Comparison of ENCODE assay signal across 10 mouse cellular contexts in the genomic region with DNA sequence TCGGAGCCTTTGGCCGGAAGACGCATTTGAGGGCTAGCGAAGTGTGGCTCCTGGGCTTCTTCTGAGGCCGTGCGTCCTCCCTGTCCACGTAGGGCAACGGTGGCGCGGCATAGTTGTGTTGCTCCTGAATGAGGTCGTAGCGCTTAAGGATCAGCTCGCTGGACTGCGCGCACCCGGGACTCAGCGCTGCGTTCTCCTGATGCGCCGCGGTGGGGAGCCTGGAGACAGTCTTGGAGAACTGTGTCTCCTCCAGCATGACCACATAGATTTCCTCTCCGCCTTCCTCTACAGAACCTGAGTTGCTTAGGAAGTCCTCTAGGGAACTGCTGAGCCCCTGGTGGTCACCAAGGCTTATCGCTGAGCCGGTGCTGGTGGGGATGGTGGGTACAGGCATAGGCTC. TPM values are rescaled to one million over a fixed set of nuclear protein-coding genes. Genes with fewer than 3 reads are reported as not detected.
DNase-seq lines count a peak whose midpoint lies in the region; ATAC-seq lines count a peak whose summit lies in the region.
"Had no signal": no experiment of that assay in that cellular context is flagged by ENCODE, and none has a peak within 500 bp of the region (broad histone marks: within the 10 kb centered on the region; RNA-seq: fewer than 3 reads in every experiment).

No protein-coding gene starts in this region.

- 0 out of 2 replicates have a peak, but pooled peaks cover 5% of the 10 kb centered on the region for H3K9me3 ChIP-seq in kidney, embryonic 16.5 days (ENCODE audit: low read length)
- H3K9me3 ChIP-seq in embryonic facial prominence, embryonic 11.5 days (replicated peaks; ENCODE audit: control insufficient read depth, low read length), result no peaks in the 10 kb centered on the region

- no peaks in the 10 kb centered on the region; the same call in 1 of the 2 replicates for H3K27me3 ChIP-seq in kidney, embryonic 16.5 days (ENCODE audit: insufficient read depth, low read length)
- peaks cover 4% of the 10 kb centered on the region; the same call in 1 of the 2 replicates for H3K27me3 ChIP-seq in embryonic facial prominence, embryonic 11.5 days (ENCODE audit: control insufficient read depth, insufficient read depth, low read length)

- H3K9ac ChIP-seq in kidney, embryonic 16.5 days (replicated peaks; ENCODE audit: low read length), result no peak overlapping the region
- no peak overlapping the region for H3K9ac ChIP-seq in embryonic facial prominence, embryonic 11.5 days (replicated peaks; ENCODE audit: low read length)

- H3K4me3 ChIP-seq in kidney, embryonic 16.5 days (ENCODE audit: low read length), result no peak overlapping the region
- peak overlapping the region; percentile 5; the same call in 1 of the 2 replicates for H3K4me3 ChIP-seq in embryonic facial prominence, embryonic 11.5 days (ENCODE audit: low read depth, low read length)

- H3K27ac ChIP-seq in kidney, embryonic 16.5 days (ENCODE audit: low read length), result no peak overlapping the region
- no peak overlapping the region for H3K27ac ChIP-seq in embryonic facial prominence, embryonic 11.5 days (replicated peaks; ENCODE audit: low read depth, low read length)

- H3K4me2 ChIP-seq in kidney, embryonic 16.5 days (replicated peaks; ENCODE audit: low read depth, low read length), result 0 out of 2 replicates have a peak overlapping the region, but pooled peaks have one; percentile 15
- peak overlapping the region; percentile 37 for H3K4me2 ChIP-seq in embryonic facial prominence, embryonic 11.5 days (ENCODE audit: low read depth, low read length)

- 27% methylated on average over 24 of the region's 24 CpGs for WGBS in kidney, embryonic 16.5 days
- WGBS in embryonic facial prominence, embryonic 11.5 days, result 8% methylated on average over 24 of the region's 24 CpGs

- no peaks in the 10 kb centered on the region for H3K4me1 ChIP-seq in kidney, embryonic 16.5 days (ENCODE audit: insufficient read depth, low read length)
- no peaks in the 10 kb centered on the region for H3K4me1 ChIP-seq in embryonic facial prominence, embryonic 11.5 days (ENCODE audit: control insufficient read depth, insufficient read depth, low read length)

- no peak for ATAC-seq in kidney, embryonic 16.5 days (ENCODE audit: low FRiP score, low TSS enrichment)
- no peak for ATAC-seq in embryonic facial prominence, embryonic 11.5 days (replicated peaks; ENCODE audit: insufficient number of reproducible peaks, low FRiP score, low TSS enrichment, low read depth)

- no peaks in the 10 kb centered on the region for H3K36me3 ChIP-seq in kidney, embryonic 16.5 days (ENCODE audit: insufficient read depth, low read length)
- no peaks in the 10 kb centered on the region for H3K36me3 ChIP-seq in embryonic facial prominence, embryonic 11.5 days (replicated peaks; ENCODE audit: control insufficient read depth, insufficient read depth, low read depth, low read length)

- no peak for DNase-seq in kidney, adult 18-20 months
- DNase-seq in embryonic facial prominence, embryonic 11.5 days (ENCODE audit: low spot score), result peak; percentile 6
- peak; percentile 7 for DNase-seq in layer of hippocampus, postnatal 25 days (ENCODE audit: extremely low spot score in 1 of 2, low spot score in 1 of 2)
- DNase-seq in right cerebral cortex, postnatal 10 days (ENCODE audit: low spot score in 2 of 2), result peak; percentile 19 to 28
- DNase-seq in thymus, postnatal 4 days, result no peak
- DNase-seq in adrenal gland, postnatal 10 days, result no peak
- DNase-seq in kidney, postnatal 4 days, result no peak

RNA-seq across cellular contexts. Expression of a gene that starts 1.0 kb away (rescaled TPM):
- polyA plus RNA-seq in kidney, embryonic 16.5 days (2015; fragmentation: Nextera tagmentation; extraction: Ambion mirVana), result not detected in 2 replicates
- polyA plus RNA-seq in embryonic facial prominence, embryonic 11.5 days (2014; fragmentation: Nextera tagmentation; extraction: Ambion mirVana), result not detected in 2 replicates
- not detected for total RNA-seq in layer of hippocampus, postnatal 25 days (2021)
- total RNA-seq in adrenal gland, postnatal 10 days (2021), result not detected
- total RNA-seq: layer of hippocampus, adult 18-20 months; MEL had no signal

Comparison
In these comparisons a context has a peak if more than half of its experiments do, and no peak if none do; other contexts are left out.
1. DNase-seq: peak in embryonic facial prominence, embryonic 11.5 days (single experiment), layer of hippocampus, postnatal 25 days (2 of 2) and right cerebral cortex, postnatal 10 days (2 of 2); none in kidney, adult 18-20 months (single experiment), thymus, postnatal 4 days (single experiment), adrenal gland, postnatal 10 days (single experiment) and kidney, postnatal 4 days (0 of 2).